Mouse (Mus musculus) liver, adult 2 months (tissue): ENCODE measurements around the gene Gm5089. TPM values are rescaled to one million over a fixed set of nuclear protein-coding genes. Genes with fewer than 3 reads are reported as not detected.

ENCODE experiments used
- DNase-seq: peaks from one replicate; pipeline ENCODE4 v3.0.0-alpha.2; 2011; ENCODE audit warnings: low read depth, low spot score; ENCODE audit errors: extremely low read depth
- H3K27ac ChIP-seq: fragments of 200-500 bp; replicated peaks from 2 replicates; pipeline ENCODE4 v1.5.1; 2012; ENCODE audit warnings: low read depth, mild to moderate bottlenecking, control low read depth, inconsistent platforms, low read length; ENCODE audit not compliant: insufficient read depth
- H3K27me3 ChIP-seq: fragments of 200-500 bp; 2 replicates; pipeline ENCODE4 v1.6.1; 2012; ENCODE audit warnings: mild to moderate bottlenecking, moderate library complexity, low read length, inconsistent platforms; ENCODE audit not compliant: control insufficient read depth, insufficient read depth
- H3K36me3 ChIP-seq: fragments of 200-500 bp; 2 replicates; pipeline ENCODE4 v1.6.1; 2012; ENCODE audit warnings: low read length, inconsistent platforms; ENCODE audit not compliant: control insufficient read depth, insufficient read depth
- H3K4me1 ChIP-seq: fragments of 200-500 bp; 2 replicates; pipeline ENCODE4 v1.6.1; 2011; ENCODE audit warnings: low read length; ENCODE audit not compliant: control insufficient read depth, insufficient read depth
- H3K4me3 ChIP-seq: fragments of 200-500 bp; 2 replicates; pipeline ENCODE4 v1.5.1; 2011; ENCODE audit warnings: low read depth, mild to moderate bottlenecking, control low read depth, low read length, moderate library complexity; ENCODE audit not compliant: insufficient read depth
- H3K79me2 ChIP-seq: fragments of 200-500 bp; 2 replicates; pipeline ENCODE4 v1.6.1; 2012; ENCODE audit warnings: inconsistent platforms, mild to moderate bottlenecking, low read length, moderate library complexity; ENCODE audit not compliant: control insufficient read depth, insufficient read depth
- H3K9ac ChIP-seq: fragments of 200-500 bp; 2 replicates; pipeline ENCODE4 v1.6.1; 2012; ENCODE audit warnings: low read depth, mild to moderate bottlenecking, control low read depth, inconsistent platforms, low read length
- CTCF ChIP-seq: fragments of 200-500 bp; IDR thresholded peaks from 2 replicates; pipeline ENCODE4 v1.5.1; 2011; ENCODE audit warnings: low read depth, low read length, control low read depth
- POLR2A ChIP-seq: fragments of 200-500 bp; IDR thresholded peaks from 2 replicates; pipeline ENCODE4 v1.6.1; 2011; ENCODE audit warnings: low read length, control low read depth; ENCODE audit not compliant: insufficient read depth; ENCODE audit errors: extremely low read depth
- WGBS: fragments of 180-500 bp; shearing (Covaris S2); methylation state at CpG from one replicate; pipeline ENCODE4 v1.1.7; 2018; 5-methylcytosine and 5-hydroxymethylcytosine counted together
- polyA plus RNA-seq: library from polyadenylated mRNA; depleted of rRNA; stranded (reverse); fragments of >200 nt; gene quantifications from 2 replicates; pipeline ENCODE4 v1.2.3, GENCODE M21; 2012
- total RNA-seq: library from RNA; depleted of rRNA; stranded (reverse); fragments of >200 nt; gene quantifications from 2 replicates; pipeline ENCODE4 v1.2.3, GENCODE M21; 2014

Gene Gm5089
- total and polyA plus RNA-seq, 2 experiments: not detected

DNA sequence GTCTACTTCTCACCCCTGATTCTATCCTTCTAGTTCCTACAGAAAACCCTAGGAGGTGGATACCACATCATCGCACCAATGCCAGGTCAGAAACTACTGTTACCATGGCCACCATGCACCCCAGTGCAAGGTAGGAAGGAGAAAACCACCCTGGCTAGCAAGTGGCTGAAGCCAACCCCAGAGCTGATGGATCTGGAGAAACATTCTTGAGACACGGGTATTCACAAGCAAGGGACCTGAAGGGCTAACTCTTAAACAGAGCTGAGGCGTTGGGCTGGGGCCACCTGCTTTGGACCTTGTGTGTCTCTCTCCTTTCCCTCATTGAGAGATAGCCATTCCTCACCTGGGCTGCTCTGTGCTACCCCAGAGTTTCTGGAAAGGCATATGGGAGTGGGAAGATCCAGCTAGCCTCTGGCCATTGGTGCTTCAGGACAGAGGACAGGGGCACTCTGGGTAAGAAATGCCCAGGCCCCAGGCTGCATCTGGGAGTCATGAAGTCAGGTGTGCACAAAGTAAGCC, 47.4 kb downstream of the Gm5089 start:
- H3K79me2 ChIP-seq: no peaks in the 10 kb centered on the region
- TF ChIP-seq CTCF (no peak), POLR2A (no peak)
- no peak overlapping the region for H3K27ac ChIP-seq
- no peaks in the 10 kb centered on the region for H3K36me3 ChIP-seq
- H3K4me3 ChIP-seq: no peak overlapping the region
- 84% methylated on average over 3 of the region's 3 CpGs for WGBS
- H3K9ac ChIP-seq: no peak overlapping the region
- no peak for DNase-seq
- no peaks in the 10 kb centered on the region for H3K4me1 ChIP-seq
- 0 out of 2 replicates have a peak, but pooled peaks cover 2% of the 10 kb centered on the region for H3K27me3 ChIP-seq

DNA sequence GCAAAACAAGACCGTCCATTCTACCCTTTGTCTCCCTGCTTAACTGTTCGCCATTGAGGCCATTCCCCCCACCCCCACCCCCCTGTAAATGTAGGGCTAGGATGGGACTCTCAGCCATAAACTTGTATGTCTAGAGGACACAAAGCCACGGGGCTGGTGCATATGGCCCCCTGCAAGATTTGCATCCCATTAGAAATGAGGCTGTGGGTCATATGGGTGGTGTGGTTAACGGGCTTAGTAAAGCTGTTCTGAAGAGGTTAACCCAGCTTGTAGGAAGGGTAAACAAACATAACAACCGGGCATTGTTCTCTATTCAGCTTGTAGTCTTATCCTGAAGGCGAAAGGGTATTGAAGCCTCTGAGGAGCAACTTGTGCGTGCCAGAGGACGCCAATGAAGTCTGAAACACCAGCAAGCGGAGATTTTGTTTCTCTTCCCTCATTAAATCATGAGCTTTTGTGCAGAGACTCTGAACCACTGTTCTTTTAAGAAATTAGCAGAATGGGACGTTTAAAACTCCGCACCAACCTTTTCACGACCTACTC, 48.1 kb downstream of the Gm5089 start:
- 0 out of 2 replicates have a peak, but pooled peaks cover 2% of the 10 kb centered on the region for H3K27me3 ChIP-seq
- DNase-seq: no peak
- H3K4me3 ChIP-seq: no peak overlapping the region
- H3K4me1 ChIP-seq: no peaks in the 10 kb centered on the region
- WGBS: 82% methylated on average over 12 of the region's 12 CpGs
- no peak overlapping the region for H3K9ac ChIP-seq
- no peak overlapping the region for H3K27ac ChIP-seq
- H3K79me2 ChIP-seq: no peaks in the 10 kb centered on the region
- TF ChIP-seq POLR2A (no peak), CTCF (no peak)
- H3K36me3 ChIP-seq: no peaks in the 10 kb centered on the region

DNA sequence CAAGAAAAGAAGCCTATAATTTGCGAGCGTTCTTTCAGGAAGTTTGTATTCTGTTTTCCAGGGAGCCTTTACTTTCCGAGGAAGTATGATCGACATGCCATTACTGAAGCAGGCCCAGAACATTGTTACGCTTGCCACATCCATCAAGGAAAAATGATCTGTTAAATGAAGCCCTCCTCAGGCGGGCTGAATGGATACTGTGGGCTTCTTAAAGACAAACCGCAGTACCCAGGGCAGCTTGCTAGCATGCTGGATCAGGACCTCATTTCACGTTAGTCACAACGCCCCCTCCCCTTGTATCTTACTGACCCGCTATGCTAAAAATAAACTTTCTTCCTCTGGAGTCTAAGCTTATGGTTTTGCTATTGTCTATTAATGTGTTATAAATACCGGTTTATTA, 49.0 kb downstream of the Gm5089 start:
- H3K79me2 ChIP-seq: no peaks in the 10 kb centered on the region
- 0 out of 2 replicates have a peak, but pooled peaks cover 2% of the 10 kb centered on the region for H3K27me3 ChIP-seq
- no peaks in the 10 kb centered on the region for H3K4me1 ChIP-seq
- WGBS: 90% methylated on average over 11 of the region's 11 CpGs
- no peak overlapping the region for H3K9ac ChIP-seq
- DNase-seq: no peak
- no peak overlapping the region for H3K27ac ChIP-seq
- no peaks in the 10 kb centered on the region for H3K36me3 ChIP-seq
- no peak for TF ChIP-seq POLR2A
- no peak for TF ChIP-seq CTCF
- H3K4me3 ChIP-seq: no peak overlapping the region

- no peaks in the 10 kb centered on the region for H3K79me2 ChIP-seq
- no peak for DNase-seq
- no peak for TF ChIP-seq CTCF
- no peak for TF ChIP-seq POLR2A
- H3K4me1 ChIP-seq: no peaks in the 10 kb centered on the region
- H3K27ac ChIP-seq: no peak overlapping the region
- no peaks in the 10 kb centered on the region for H3K27me3 ChIP-seq
- H3K9ac ChIP-seq: no peak overlapping the region
- H3K36me3 ChIP-seq: no peaks in the 10 kb centered on the region
- 95% methylated on average over 5 of the region's 5 CpGs for WGBS
- no peak overlapping the region for H3K4me3 ChIP-seq
Measured at GRCm38 (mm10) chr14:122399906-122400305, 51.0 kb downstream of the Gm5089 start.

DNA sequence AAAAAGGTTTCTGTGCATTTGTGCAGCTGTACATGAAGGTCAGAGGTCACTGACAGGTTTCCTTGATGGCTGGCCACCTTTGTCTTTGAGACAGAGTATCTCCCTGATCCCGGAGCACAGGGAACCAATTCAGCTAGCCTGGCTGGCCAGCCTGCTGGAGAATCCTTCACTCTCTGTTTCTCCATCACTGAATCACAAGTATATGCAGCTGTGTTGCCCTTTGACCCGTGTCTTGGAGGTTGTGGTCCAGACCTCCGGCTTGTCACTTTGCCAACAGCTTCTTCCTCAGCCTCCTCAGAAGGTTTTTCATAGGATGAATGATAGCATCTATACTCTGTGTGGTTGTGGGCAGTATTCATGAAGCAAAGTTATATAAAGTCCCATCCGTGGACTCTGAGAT, 52.2 kb downstream of the Gm5089 start:
- H3K36me3 ChIP-seq: no peaks in the 10 kb centered on the region
- H3K4me3 ChIP-seq: no peak overlapping the region
- 82% methylated on average over 4 of the region's 4 CpGs for WGBS
- no peak for DNase-seq
- H3K79me2 ChIP-seq: no peaks in the 10 kb centered on the region
- no peak overlapping the region for H3K27ac ChIP-seq
- no peak for TF ChIP-seq POLR2A
- no peak for TF ChIP-seq CTCF
- no peaks in the 10 kb centered on the region for H3K4me1 ChIP-seq
- H3K27me3 ChIP-seq: no peaks in the 10 kb centered on the region
- no peak overlapping the region for H3K9ac ChIP-seq

DNA sequence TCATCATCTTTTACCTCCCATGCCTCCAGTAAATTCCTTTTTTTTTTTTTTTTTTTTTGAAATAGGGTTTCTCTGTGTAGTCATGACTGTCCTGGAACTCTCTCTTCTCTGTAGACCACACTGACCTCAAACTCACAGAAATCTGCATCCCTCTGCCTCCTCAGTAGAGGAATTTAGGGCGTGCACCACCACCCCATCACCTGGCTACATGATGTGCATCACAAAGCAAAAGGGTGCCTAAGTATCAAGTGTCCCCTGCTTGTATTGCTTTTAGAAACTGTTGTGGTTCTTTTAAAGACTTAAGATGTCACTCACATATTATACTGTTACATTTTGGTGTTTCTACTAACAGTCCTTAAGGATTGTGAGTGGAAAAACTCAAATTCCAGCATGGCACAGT, 57.8 kb downstream of the Gm5089 start:
- no peaks in the 10 kb centered on the region for H3K79me2 ChIP-seq
- peaks cover 2% of the 10 kb centered on the region; the same call in 1 of the 2 replicates for H3K36me3 ChIP-seq
- WGBS: 85% methylated on average over 1 of the region's 1 CpGs
- DNase-seq: no peak
- H3K4me3 ChIP-seq: no peak overlapping the region
- no peaks in the 10 kb centered on the region for H3K27me3 ChIP-seq
- H3K27ac ChIP-seq: no peak overlapping the region
- H3K9ac ChIP-seq: no peak overlapping the region
- H3K4me1 ChIP-seq: no peaks in the 10 kb centered on the region
- TF ChIP-seq CTCF (no peak), POLR2A (no peak)
